Mouse (Mus musculus): Measurements from ENCODE around the gene Rnf220.

DNA sequence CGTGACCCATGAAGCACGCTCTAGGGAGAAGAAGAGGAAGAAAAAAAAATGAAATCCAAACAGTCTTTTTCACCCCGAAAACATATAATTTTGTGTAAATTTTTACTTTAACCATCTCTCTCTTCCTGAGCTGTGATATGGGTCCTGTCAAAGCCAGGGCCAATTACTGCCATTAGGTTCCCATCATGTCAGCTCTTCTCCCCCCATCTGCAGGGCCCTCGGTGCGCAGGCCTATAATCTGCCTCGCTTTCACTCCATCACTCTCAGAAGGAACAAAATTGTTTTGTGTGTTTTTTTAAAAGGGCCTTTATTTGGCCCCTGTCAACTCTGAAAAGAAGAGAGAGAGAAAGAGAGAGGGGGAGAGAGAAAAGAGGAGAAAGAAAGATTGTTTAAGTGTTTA lies 91.6 kb downstream of the Rnf220 start:
- TF ChIP-seq CTCF (conservative IDR thresholded peaks at IDR 0.05; ENCODE audit: low read length) (no peak), NANOG (IDR thresholded peaks at IDR 0.05; ENCODE audit: borderline replicate concordance, low read length) (no peak), POU5F1 (IDR thresholded peaks at IDR 0.05; ENCODE audit: borderline replicate concordance, low read length) (no peak)
